8 mouse cellular contexts compared by ENCODE assay signal in genomic region chr3:152114786-152115185, GRCm38 (mm10). TPM values are rescaled to one million over a fixed set of nuclear protein-coding genes. Genes with fewer than 3 reads are reported as not detected.
DNase-seq lines count a peak whose midpoint lies in the region; ATAC-seq and TF ChIP-seq lines count a peak whose summit lies in the region.

No protein-coding gene starts in this region.

- peak; percentile 95 to 96 for DNase-seq in adrenal gland, postnatal 36 days
- DNase-seq in gastrocnemius, adult 18-20 months (ENCODE audit: low spot score) = peak; percentile 88
- peak; percentile 69 for DNase-seq in liver, embryonic 11.5 days (ENCODE audit: low spot score)
- DNase-seq in monocyte, adult 2 months (ENCODE audit: low read depth in 1 of 2, low spot score in 2 of 2) = peak; percentile 66 to 80
- DNase-seq in urinary bladder, postnatal 36 days (ENCODE audit: low spot score in 2 of 2) = peak; percentile 86 to 88
- DNase-seq in layer of hippocampus, adult 18-20 months (ENCODE audit: low spot score in 2 of 2) = no peak

- no peaks in the 10 kb centered on the region for H3K27me3 ChIP-seq in C2C12 (ENCODE audit: control insufficient read depth, insufficient read depth, insufficient read length)
- H3K27me3 ChIP-seq in hindbrain, embryonic 13.5 days = peaks cover 7% of the 10 kb centered on the region
- H3K27me3 ChIP-seq in liver, embryonic 11.5 days (replicated peaks; ENCODE audit: control insufficient read depth, insufficient read depth, low read length) = no peaks in the 10 kb centered on the region

- no peak for TF ChIP-seq CTCF in C2C12 (IDR thresholded peaks at IDR 0.05; ENCODE audit: control insufficient read depth, insufficient read depth, insufficient read length)

- H3K27ac ChIP-seq in hindbrain, embryonic 13.5 days = no peak overlapping the region
- peak overlapping the region; percentile 45; the same call in 1 of the 2 replicates for H3K27ac ChIP-seq in liver, embryonic 11.5 days (ENCODE audit: low read depth, low read length)

- H3K79me2 ChIP-seq in C2C12 (ENCODE audit: control insufficient read depth, insufficient read depth) = no peaks in the 10 kb centered on the region

- H3K4me2 ChIP-seq in hindbrain, embryonic 13.5 days = no peak overlapping the region
- peak overlapping the region; percentile 19 for H3K4me2 ChIP-seq in liver, embryonic 11.5 days

- no peaks in the 10 kb centered on the region for H3K9me3 ChIP-seq in hindbrain, embryonic 13.5 days
- H3K9me3 ChIP-seq in liver, embryonic 11.5 days (ENCODE audit: control insufficient read depth, low read length) = no peaks in the 10 kb centered on the region

- no peak overlapping the region for H3K4me3 ChIP-seq in C2C12 (ENCODE audit: insufficient read depth, poor library complexity, severe bottlenecking)
- H3K4me3 ChIP-seq in hindbrain, embryonic 13.5 days = no peak overlapping the region
- no peak overlapping the region for H3K4me3 ChIP-seq in liver, embryonic 11.5 days (ENCODE audit: low read depth, low read length)

- peaks cover 6% of the 10 kb centered on the region; the same call in 1 of the 2 replicates for H3K4me1 ChIP-seq in hindbrain, embryonic 13.5 days (replicated peaks)
- H3K4me1 ChIP-seq in liver, embryonic 11.5 days (replicated peaks; ENCODE audit: control insufficient read depth, insufficient read depth, low read length) = peaks cover 16% of the 10 kb centered on the region

- no peaks in the 10 kb centered on the region for H3K36me3 ChIP-seq in C2C12 (ENCODE audit: control insufficient read depth, insufficient read depth)
- no peaks in the 10 kb centered on the region for H3K36me3 ChIP-seq in hindbrain, embryonic 13.5 days
- no peaks in the 10 kb centered on the region for H3K36me3 ChIP-seq in liver, embryonic 11.5 days (ENCODE audit: control insufficient read depth, insufficient read depth, low read length)

- no peaks in the 10 kb centered on the region for H3K79me3 ChIP-seq in C2C12 (ENCODE audit: low read depth)

- H3K9ac ChIP-seq in hindbrain, embryonic 13.5 days = no peak overlapping the region
- H3K9ac ChIP-seq in liver, embryonic 11.5 days (ENCODE audit: low read depth, low read length) = no peak overlapping the region

- H3ac ChIP-seq in C2C12 (ENCODE audit: control insufficient read depth, insufficient read length, low read depth) = no peak overlapping the region

- WGBS in hindbrain, embryonic 13.5 days = 45% methylated on average over 10 of the region's 10 CpGs
- WGBS in liver, embryonic 11.5 days = 17% methylated on average over 10 of the region's 10 CpGs

- ATAC-seq in hindbrain, embryonic 13.5 days (ENCODE audit: low FRiP score) = peak; percentile 30; the same call in 1 of the 2 replicates
- peak; percentile 90 for ATAC-seq in liver, embryonic 11.5 days (replicated peaks; ENCODE audit: low FRiP score)

TF ChIP-seq in C2C12, 6 proteins besides CTCF, POLR2A, EP300 and RAD21:
- TF ChIP-seq MYOD1 (IDR thresholded peaks at IDR 0.05; ENCODE audit: control insufficient read depth, insufficient read length, low read depth) = no peak
- no peak for TF ChIP-seq MYOG (IDR thresholded peaks at IDR 0.05; ENCODE audit: control insufficient read depth, extremely low read depth, insufficient read length)
- TF ChIP-seq MAX (IDR thresholded peaks at IDR 0.05) = peak; percentile 48
- peak; percentile 67 for TF ChIP-seq FOSL1 (IDR thresholded peaks at IDR 0.05; ENCODE audit: insufficient read depth, low read length, poor library complexity, severe bottlenecking)
- TF ChIP-seq CEBPB (IDR thresholded peaks at IDR 0.05; ENCODE audit: low read depth) = no peak
- TF ChIP-seq USF1 (IDR thresholded peaks at IDR 0.05; ENCODE audit: low read depth) = no peak

RNA-seq across cellular contexts. Expression of gene Gipc2, which starts 51.2 kb away (rescaled TPM):
- polyA plus RNA-seq in C2C12 (2012; fragmentation: generic; extraction: Trizol) = 1.2 TPM
- 1 to 10 TPM in 1 of 2 experiments, under 1 TPM in 1; 0.79 to 1.3 TPM for total RNA-seq in adrenal gland, postnatal 36 days (2021)
- under 1 TPM in 1 of 2 experiments, not detected in 1; 0.55 TPM for total RNA-seq in gastrocnemius, adult 18-20 months (2021)
- 8.4 and 9.2 TPM in 2 replicates for polyA plus RNA-seq in hindbrain, embryonic 13.5 days (2015; fragmentation: Nextera tagmentation; extraction: Ambion mirVana)
- polyA plus RNA-seq in liver, embryonic 11.5 days (2014; fragmentation: Nextera tagmentation; extraction: Ambion mirVana) = 12.1 and 15.4 TPM in 2 replicates
- total RNA-seq in layer of hippocampus, adult 18-20 months (2021) = 1 to 10 TPM; 1.1 to 1.4 TPM

Comparison
In these comparisons a context has a peak if more than half of its experiments do, and no peak if none do; other contexts are left out.
1. DNase-seq: peak in adrenal gland, postnatal 36 days (2 of 2), gastrocnemius, adult 18-20 months (single experiment), liver, embryonic 11.5 days (single experiment), monocyte, adult 2 months (2 of 2) and urinary bladder, postnatal 36 days (2 of 2); none in layer of hippocampus, adult 18-20 months (0 of 2).